Mouse (Mus musculus) C2C12 (cell line): ENCODE measurements around the gene Neurl1b. TPM values are rescaled to one million over a fixed set of nuclear protein-coding genes. Genes with fewer than 3 reads are reported as not detected.

Experiments
- H3K27me3 ChIP-seq: one replicate; pipeline ENCODE4 v1.6.1; 2011; ENCODE audit not compliant: control insufficient read depth, insufficient read depth, insufficient read length
- H3K36me3 ChIP-seq: one replicate; pipeline ENCODE4 v1.6.1; 2011; ENCODE audit not compliant: control insufficient read depth, insufficient read depth
- H3K4me3 ChIP-seq: one replicate; pipeline ENCODE4 v1.5.1; 2011; ENCODE audit warnings: mild to moderate bottlenecking, control low read depth; ENCODE audit not compliant: poor library complexity, insufficient read depth, severe bottlenecking
- H3K79me2 ChIP-seq: one replicate; pipeline ENCODE4 v1.6.1; 2011; ENCODE audit not compliant: control insufficient read depth, insufficient read depth
- H3K79me3 ChIP-seq: one replicate; pipeline ENCODE4 v1.6.1; 2011; ENCODE audit warnings: low read depth, control low read depth
- H3ac ChIP-seq: one replicate; pipeline ENCODE3; 2011; ENCODE audit warnings: low read depth; ENCODE audit not compliant: control insufficient read depth, insufficient read length
- CEBPB ChIP-seq: IDR thresholded peaks from one replicate; pipeline ENCODE4 v1.6.1; 2011; ENCODE audit warnings: low read depth, mild to moderate bottlenecking, control low read depth, moderate library complexity
- CTCF ChIP-seq: IDR thresholded peaks from one replicate; pipeline ENCODE4 v1.5.1; 2011; ENCODE audit not compliant: control insufficient read depth, insufficient read depth, insufficient read length
- FOSL1 ChIP-seq: IDR thresholded peaks from one replicate; pipeline ENCODE4 v1.8.0; 2011; ENCODE audit warnings: mild to moderate bottlenecking, low read length; ENCODE audit not compliant: poor library complexity, insufficient read depth, severe bottlenecking
- MAX ChIP-seq: IDR thresholded peaks from one replicate; pipeline ENCODE4 v1.6.1; 2011; ENCODE audit warnings: mild to moderate bottlenecking, control low read depth
- MYOD1 ChIP-seq: IDR thresholded peaks from one replicate; pipeline ENCODE4 v1.6.1; 2011; ENCODE audit warnings: low read depth; ENCODE audit not compliant: control insufficient read depth, insufficient read length
- MYOG ChIP-seq: IDR thresholded peaks from one replicate; pipeline ENCODE4 v1.6.1; 2011; ENCODE audit not compliant: control insufficient read depth, insufficient read length; ENCODE audit errors: extremely low read depth
- USF1 ChIP-seq: IDR thresholded peaks from one replicate; pipeline ENCODE4 v1.6.1; 2011; ENCODE audit warnings: low read depth, mild to moderate bottlenecking, control low read depth, moderate library complexity
- polyA plus RNA-seq: library from polyadenylated mRNA; unstranded; fragments of >200 nt; fragmentation: generic; extraction: Trizol; gene quantifications from one replicate; pipeline ENCODE4 v1.2.1, GENCODE M21; 2012; ENCODE audit warnings: missing spikeins

The Neurl1b gene
- polyA plus RNA-seq, 1 experiment, result 0.22 TPM

- H3K27me3 ChIP-seq, result peaks cover 83% of the 10 kb centered on the region
- no peaks in the 10 kb centered on the region for H3K36me3 ChIP-seq
- H3K79me3 ChIP-seq, result no peaks in the 10 kb centered on the region
- H3K79me2 ChIP-seq, result no peaks in the 10 kb centered on the region
- no peak for TF ChIP-seq MYOG
- TF ChIP-seq MAX, result no peak
- no peak for TF ChIP-seq CEBPB
- TF ChIP-seq USF1, result no peak
- no peak for TF ChIP-seq MYOD1
- no peak for TF ChIP-seq FOSL1
- TF ChIP-seq CTCF, result no peak
- no peak overlapping the region for H3K4me3 ChIP-seq
- no peak overlapping the region for H3ac ChIP-seq
These were observed 26.5 kb upstream of the Neurl1b start for GRCm38 (mm10) chr17:26388106-26388505.

DNA sequence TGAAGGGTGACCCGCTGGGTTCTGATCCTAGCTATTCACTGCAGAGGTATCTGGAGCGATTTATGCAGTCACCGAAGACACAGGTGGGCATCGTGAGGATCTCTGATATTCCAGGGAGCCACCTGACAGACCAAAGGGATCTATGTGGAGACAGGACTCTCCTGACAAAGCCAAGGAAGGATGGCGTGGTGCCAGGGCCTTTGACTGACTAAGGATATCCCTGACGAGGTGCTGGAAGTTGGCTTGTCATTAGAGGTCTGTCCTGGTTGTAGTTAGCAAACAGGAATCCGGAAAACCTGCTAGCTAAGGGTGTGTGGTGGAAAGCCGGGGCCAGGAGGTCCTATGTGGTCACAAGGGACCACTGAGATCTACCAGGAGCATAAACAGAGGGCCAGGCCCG is 25.4 kb upstream of the Neurl1b start:
- Histone ChIP-seq H3K4me3 (no peak overlapping the region), H3K79me2 (no peaks in the 10 kb centered on the region), H3K79me3 (no peaks in the 10 kb centered on the region), H3ac (no peak overlapping the region), H3K27me3 (peaks cover 84% of the 10 kb centered on the region), H3K36me3 (no peaks in the 10 kb centered on the region)
- no peak for TF ChIP-seq CTCF
- TF ChIP-seq FOSL1, result no peak
- TF ChIP-seq MYOD1, result no peak
- no peak for TF ChIP-seq MYOG
- TF ChIP-seq USF1, result no peak
- no peak for TF ChIP-seq CEBPB
- TF ChIP-seq MAX, result no peak

- H3K4me3 ChIP-seq, result no peak overlapping the region
- no peaks in the 10 kb centered on the region for H3K79me2 ChIP-seq
- H3K36me3 ChIP-seq, result no peaks in the 10 kb centered on the region
- H3K79me3 ChIP-seq, result no peaks in the 10 kb centered on the region
- no peak overlapping the region for H3ac ChIP-seq
- peaks cover 79% of the 10 kb centered on the region for H3K27me3 ChIP-seq
- TF ChIP-seq CEBPB (no peak), USF1 (no peak), MAX (no peak), MYOD1 (no peak), CTCF (no peak), MYOG (no peak), FOSL1 (no peak)
These were observed 24.0 kb upstream of the Neurl1b start for GRCm38 (mm10) chr17:26390666-26391065.

- Histone ChIP-seq H3K27me3 (peaks cover 62% of the 10 kb centered on the region), H3K79me3 (no peaks in the 10 kb centered on the region), H3K4me3 (no peak overlapping the region), H3K79me2 (no peaks in the 10 kb centered on the region), H3K36me3 (no peaks in the 10 kb centered on the region), H3ac (no peak overlapping the region)
- TF ChIP-seq FOSL1 (no peak), CTCF (no peak), USF1 (no peak), CEBPB (no peak), MYOG (no peak)
These were observed 22.3 kb upstream of the Neurl1b start for GRCm38 (mm10) chr17:26392355-26392754.

DNA sequence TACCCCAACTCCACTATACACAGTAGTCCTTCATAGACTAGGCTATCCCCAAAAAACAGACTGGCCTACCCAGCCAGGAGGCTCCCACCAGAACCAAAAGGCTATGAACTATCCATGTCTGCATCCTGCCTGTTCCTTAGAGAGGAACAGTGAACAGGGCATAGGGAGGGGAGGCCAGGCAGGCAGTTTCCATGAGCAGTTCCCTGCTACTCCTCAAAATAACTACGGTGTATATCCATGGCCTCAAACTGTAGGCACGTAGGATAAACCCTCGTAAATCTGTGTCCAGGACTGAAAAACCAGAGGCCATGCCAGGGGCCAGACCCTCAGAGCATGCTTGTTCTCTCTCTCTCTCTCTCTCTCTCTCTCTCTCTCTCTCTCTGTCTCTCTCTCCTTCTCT is 17.9 kb upstream of the Neurl1b start:
- no peaks in the 10 kb centered on the region for H3K79me3 ChIP-seq
- H3K4me3 ChIP-seq, result no peak overlapping the region
- H3K27me3 ChIP-seq, result peaks cover 36% of the 10 kb centered on the region
- no peak overlapping the region for H3ac ChIP-seq
- no peaks in the 10 kb centered on the region for H3K36me3 ChIP-seq
- TF ChIP-seq FOSL1 (no peak), CEBPB (no peak)
- no peaks in the 10 kb centered on the region for H3K79me2 ChIP-seq

- TF ChIP-seq MYOD1 (no peak), CEBPB (no peak), MAX (no peak), FOSL1 (no peak), MYOG (no peak), USF1 (no peak), CTCF (no peak)
- no peaks in the 10 kb centered on the region for H3K36me3 ChIP-seq
- H3K79me2 ChIP-seq, result no peaks in the 10 kb centered on the region
- H3K4me3 ChIP-seq, result no peak overlapping the region
- H3K79me3 ChIP-seq, result no peaks in the 10 kb centered on the region
- H3K27me3 ChIP-seq, result peaks cover 39% of the 10 kb centered on the region
- H3ac ChIP-seq, result no peak overlapping the region
These were observed 17.3 kb upstream of the Neurl1b start for GRCm38 (mm10) chr17:26397339-26397738.
